Mouse (Mus musculus) heart, adult 9 months (tissue): ENCODE data around the gene D130043K22Rik.

ENCODE experiments used
- DNase-seq, 2 experiments: peaks; one replicate each; pipeline ENCODE4 v3.0.0; 2022; ENCODE audit warnings: low spot score in 2 of 2

Gene D130043K22Rik

GRCm38 (mm10) chr13:24892516-24892915 lies 47.6 kb downstream of the D130043K22Rik start:
- no peak for DNase-seq

DNA sequence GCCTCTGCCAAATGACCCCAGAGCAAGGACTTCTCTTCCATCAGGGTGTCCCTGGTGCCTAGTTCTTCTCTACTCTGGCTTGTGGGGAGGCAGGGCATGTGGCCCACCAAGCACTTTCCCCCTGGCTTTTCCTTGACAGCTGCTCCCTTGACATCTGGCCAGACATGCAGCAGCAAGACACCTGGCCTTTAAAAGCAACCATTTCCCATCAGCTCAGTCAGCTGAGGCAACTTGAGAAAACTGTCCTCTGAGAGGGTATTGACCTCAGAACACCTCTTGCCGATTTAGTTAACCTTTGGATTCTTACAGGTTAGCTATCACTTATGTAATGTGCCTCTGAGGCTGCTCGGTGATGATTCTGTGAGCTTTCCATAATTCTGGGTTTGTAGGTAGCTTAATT lies 48.9 kb downstream of the D130043K22Rik start:
- no peak for DNase-seq

DNA sequence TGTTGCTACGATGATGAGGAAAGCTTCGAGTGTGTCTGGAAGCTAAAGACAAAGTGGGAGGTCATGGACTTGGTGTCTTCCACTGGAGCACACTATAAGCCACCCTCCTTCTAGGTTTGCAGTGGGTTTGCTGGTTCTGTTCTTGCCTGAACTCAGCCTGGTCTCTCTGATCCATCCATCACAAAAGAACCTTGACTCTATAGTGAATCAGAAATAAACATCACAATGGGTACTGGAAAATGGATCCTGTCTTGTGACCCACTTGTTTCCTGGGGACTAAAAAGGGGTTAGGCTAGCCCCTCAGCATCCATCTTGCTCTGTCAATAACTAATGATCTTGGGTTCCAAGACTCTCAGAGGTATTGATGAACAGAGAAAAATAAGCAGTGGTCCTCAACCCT lies 57.0 kb downstream of the D130043K22Rik start:
- no peak for DNase-seq

- DNase-seq: peak; percentile 37 to 48
Measured at GRCm38 (mm10) chr13:24903412-24903811, 58.5 kb downstream of the D130043K22Rik start.

- DNase-seq: no peak
Measured at GRCm38 (mm10) chr13:24905422-24905821, 60.5 kb downstream of the D130043K22Rik start.

GRCm38 (mm10) chr13:24906831-24907570 lies 62.1 kb downstream of the D130043K22Rik start:
- no peak for DNase-seq

DNA sequence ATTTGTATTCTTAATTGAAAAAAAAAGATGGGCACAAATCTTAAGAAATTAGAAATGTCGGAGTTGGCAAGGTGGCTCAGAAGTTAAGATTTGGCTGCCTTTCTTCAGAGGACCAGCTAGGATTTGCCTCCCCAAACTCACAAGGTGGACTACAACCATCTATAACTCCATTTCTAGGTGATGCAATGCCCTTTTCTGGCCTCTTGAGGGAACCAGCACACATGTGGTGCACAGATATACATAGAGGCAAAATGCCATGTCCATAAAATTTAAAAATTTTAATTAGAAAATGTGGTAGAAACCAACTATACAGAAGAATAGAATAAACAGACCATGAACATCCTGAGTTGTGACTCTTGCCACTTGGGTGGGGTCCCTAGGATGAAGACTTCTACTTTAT lies 64.2 kb downstream of the D130043K22Rik start:
- no peak for DNase-seq

GRCm38 (mm10) chr13:24913576-24913975 lies 68.6 kb downstream of the D130043K22Rik start:
- DNase-seq: no peak

GRCm38 (mm10) chr13:24914915-24915314 lies 70.0 kb downstream of the D130043K22Rik start:
- no peak for DNase-seq

DNA sequence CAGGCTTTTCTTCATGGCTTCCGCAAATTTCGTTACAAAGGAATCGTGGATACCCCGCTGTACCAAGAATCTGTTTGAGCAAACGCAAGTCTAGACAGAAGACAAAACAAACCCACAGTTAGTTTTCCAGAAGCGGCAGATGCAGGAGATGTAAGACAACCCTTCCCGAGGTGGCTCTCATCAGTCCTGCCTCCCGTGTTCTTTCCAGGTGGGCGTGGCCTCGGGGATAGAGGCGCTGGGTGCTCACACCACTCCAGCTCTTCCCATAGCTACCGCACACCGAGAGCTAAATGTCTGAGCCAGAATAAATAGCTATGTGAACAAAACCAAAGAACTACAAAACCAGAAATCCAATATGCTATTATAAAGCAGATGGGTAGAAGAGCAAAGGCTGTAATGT lies 70.9 kb downstream of the D130043K22Rik start:
- no peak for DNase-seq

DNA sequence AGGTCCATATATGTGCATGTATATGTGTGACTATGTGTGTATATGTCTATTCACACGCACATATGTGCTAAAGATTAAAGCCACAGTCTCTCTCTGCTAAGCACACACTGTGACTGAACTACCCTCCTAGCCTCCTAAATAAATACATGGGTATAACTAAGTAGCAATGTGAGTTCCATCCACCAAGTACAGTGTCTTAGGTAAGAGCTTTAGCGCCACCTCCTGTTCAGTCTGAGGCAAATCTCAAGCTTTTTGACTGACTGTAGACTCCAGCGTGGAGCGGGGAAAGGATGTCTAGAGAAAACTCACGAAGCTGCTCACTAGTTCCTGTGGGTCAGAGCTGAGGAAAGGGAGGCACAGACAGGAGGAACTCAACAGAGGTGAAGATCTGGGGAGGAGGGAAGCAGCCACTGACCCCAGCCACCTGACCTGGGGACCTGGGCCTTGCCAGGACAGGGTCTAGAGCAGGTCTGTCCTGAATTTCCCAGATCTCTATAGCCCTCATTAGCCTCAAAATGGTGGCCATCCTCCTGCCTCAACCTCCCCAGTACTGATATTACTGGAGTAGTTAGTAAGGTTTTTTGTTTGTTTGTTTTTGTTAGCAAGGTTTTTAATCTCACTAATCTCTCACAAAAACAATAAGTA lies 75.5 kb downstream of the D130043K22Rik start:
- peak in 1 of 2 experiments; percentile 24 for DNase-seq

DNA sequence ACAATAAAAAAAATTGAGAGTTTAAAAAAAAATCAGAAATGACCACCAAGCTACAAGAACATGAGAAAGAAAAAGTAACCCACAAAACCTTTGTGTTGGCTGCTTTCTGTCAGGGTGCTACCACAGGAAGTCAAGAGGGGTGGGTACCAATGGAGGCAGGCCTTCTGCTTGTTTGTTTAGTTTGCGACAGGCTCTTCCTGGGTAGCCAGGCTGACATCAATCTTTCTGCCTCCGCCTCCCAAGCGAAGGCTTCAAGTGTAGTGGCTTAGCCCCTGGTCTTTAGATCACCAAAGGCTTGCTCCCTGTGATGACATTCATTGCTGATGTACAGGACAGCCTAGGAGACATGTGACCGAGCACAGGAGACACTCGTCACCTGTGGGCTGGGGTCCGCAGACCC lies 76.3 kb downstream of the D130043K22Rik start:
- no peak for DNase-seq

GRCm38 (mm10) chr13:24923991-24924390 lies 79.1 kb downstream of the D130043K22Rik start:
- no peak for DNase-seq

DNA sequence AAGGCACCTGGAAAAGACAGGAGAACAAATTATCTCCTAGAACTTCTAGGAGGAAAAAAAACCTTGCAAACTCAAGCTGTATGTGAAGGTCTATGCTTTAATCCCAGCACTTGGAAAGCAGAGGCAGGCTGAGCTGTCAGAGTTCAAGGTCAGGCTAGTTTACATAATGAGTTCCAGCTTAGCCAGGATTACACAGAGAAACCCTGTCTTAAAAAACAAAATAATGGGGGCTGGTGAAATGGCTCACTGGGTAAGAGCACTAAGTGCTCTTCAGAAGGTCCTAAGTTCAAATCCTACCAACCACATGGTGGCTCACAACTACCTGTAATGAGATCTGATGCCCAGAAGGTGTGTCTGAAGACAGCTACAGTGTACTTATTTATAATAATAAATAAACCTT lies 85.7 kb downstream of the D130043K22Rik start:
- DNase-seq: no peak

DNA sequence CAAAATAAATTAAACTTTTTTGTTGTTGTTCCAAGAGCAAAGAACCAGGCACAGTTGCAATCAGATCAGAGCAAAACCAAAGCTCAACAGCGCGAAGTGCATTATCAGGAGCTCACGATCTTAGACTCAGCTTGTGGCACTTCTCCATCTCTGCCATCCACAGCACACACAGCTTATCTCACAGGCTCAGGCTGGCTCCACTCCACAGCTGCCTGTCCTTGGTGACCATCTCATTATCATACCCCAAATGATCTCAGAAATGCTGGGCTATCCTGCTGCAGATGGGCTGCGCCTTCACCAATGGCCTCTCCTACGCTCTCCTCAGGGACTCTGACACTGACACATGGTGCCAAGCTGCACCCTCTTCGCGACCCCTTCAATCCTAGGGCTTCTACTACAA lies 88.3 kb downstream of the D130043K22Rik start:
- DNase-seq: no peak

GRCm38 (mm10) chr13:24936772-24937107 lies 91.8 kb downstream of the D130043K22Rik start:
- no peak for DNase-seq

- DNase-seq: peak; percentile 62 to 70
Measured at GRCm38 (mm10) chr13:24937108-24937838, 92.3 kb downstream of the D130043K22Rik start, which contains the start of gene Aldh5a1. Aldh5a1 (minus strand) TSS chr13:24937661.

DNA sequence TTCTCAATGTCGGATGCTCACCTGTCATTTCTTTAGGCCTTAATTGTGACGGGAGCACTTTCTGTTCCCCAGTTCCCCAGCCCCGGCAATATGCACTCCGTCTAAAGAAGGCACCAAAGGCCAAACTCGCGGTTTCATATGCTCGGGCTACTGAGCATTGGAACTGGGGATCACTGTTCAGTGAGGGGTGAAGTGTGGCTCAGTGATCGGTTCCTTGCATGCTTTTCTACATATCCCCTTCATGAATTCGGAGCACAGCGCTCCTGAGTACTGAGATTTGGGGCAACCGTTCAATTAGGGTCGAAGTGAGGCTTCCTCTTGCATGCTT lies 92.9 kb downstream of the D130043K22Rik start:
- DNase-seq: no peak

GRCm38 (mm10) chr13:24938683-24939082 lies 93.7 kb downstream of the D130043K22Rik start:
- DNase-seq: peak; percentile 43 to 72

- DNase-seq: no peak
Measured at GRCm38 (mm10) chr13:24939472-24939871, 94.5 kb downstream of the D130043K22Rik start.

- no peak for DNase-seq
Measured at GRCm38 (mm10) chr13:24942512-24943282, 97.8 kb downstream of the D130043K22Rik start, which contains the start of gene Gpld1. Gpld1 (plus strand) TSS chr13:24943152.

GRCm38 (mm10) chr13:24943303-24943702 lies 98.4 kb downstream of the D130043K22Rik start:
- no peak for DNase-seq
